Mouse (Mus musculus) liver, embryonic 12.5 days (tissue): ENCODE results near the gene Mb21d2. TPM values are rescaled to one million over a fixed set of nuclear protein-coding genes. Genes with fewer than 3 reads are reported as not detected.

ENCODE experiments used
- ATAC-seq: fragments of 200-750 bp; cut with Nextera tagmentation; 2 replicates; pipeline ENCODE4 v1.8.0; 2017; ENCODE audit warnings: moderate number of reproducible peaks, mild to moderate bottlenecking, moderate library complexity
- H3K27ac ChIP-seq: fragments of 300-500 bp; sonication (generic); 2 replicates; pipeline ENCODE4 v1.5.1; 2016; ENCODE audit warnings: mild to moderate bottlenecking
- H3K27me3 ChIP-seq: fragments of 300-500 bp; sonication (generic); replicated peaks from 2 replicates; pipeline ENCODE4 v1.6.1; 2016; ENCODE audit warnings: mild to moderate bottlenecking, moderate library complexity
- H3K36me3 ChIP-seq: fragments of 300-500 bp; sonication (generic); 2 replicates; pipeline ENCODE4 v1.6.1; 2016; ENCODE audit warnings: mild to moderate bottlenecking, moderate library complexity
- H3K4me1 ChIP-seq: fragments of 300-500 bp; sonication (generic); 2 replicates; pipeline ENCODE4 v1.6.1; 2016
- H3K4me2 ChIP-seq: fragments of 300-500 bp; sonication (generic); 2 replicates; pipeline ENCODE4 v1.6.1; 2016; ENCODE audit warnings: mild to moderate bottlenecking, moderate library complexity
- H3K4me3 ChIP-seq: fragments of 300-500 bp; sonication (generic); 2 replicates; pipeline ENCODE4 v1.5.1; 2016; ENCODE audit warnings: mild to moderate bottlenecking, moderate library complexity
- H3K9ac ChIP-seq: fragments of 300-500 bp; sonication (generic); 2 replicates; pipeline ENCODE4 v1.6.1; 2016; ENCODE audit warnings: mild to moderate bottlenecking, moderate library complexity
- H3K9me3 ChIP-seq: fragments of 300-500 bp; sonication (generic); replicated peaks from 2 replicates; pipeline ENCODE4 v1.6.1; 2016; ENCODE audit warnings: mild to moderate bottlenecking, moderate library complexity
- WGBS: fragments of 180-500 bp; shearing (Covaris S2); methylation state at CpG from one replicate; pipeline ENCODE4 v1.1.7; 2016; ENCODE audit not compliant: insufficient replicate concordance; 5-methylcytosine and 5-hydroxymethylcytosine counted together
- polyA plus RNA-seq: library from polyadenylated mRNA; unstranded; fragments of >200 nt; fragmentation: Nextera tagmentation; extraction: Ambion mirVana; gene quantifications from 2 replicates; pipeline ENCODE4 v1.2.1, GENCODE M21; 2016

The Mb21d2 gene
- polyA plus RNA-seq, 1 experiment from 2014 or later, result 2.5 TPM

GRCm38 (mm10) chr16:28877162-28877662 lies 52.3 kb downstream of the Mb21d2 start:
- Histone ChIP-seq H3K9me3 (no peaks in the 10 kb centered on the region), H3K27me3 (no peaks in the 10 kb centered on the region), H3K9ac (no peak overlapping the region), H3K4me2 (no peak overlapping the region), H3K4me1 (peaks cover 18% of the 10 kb centered on the region; the same call in 1 of the 2 replicates), H3K4me3 (no peak overlapping the region), H3K36me3 (no peaks in the 10 kb centered on the region), H3K27ac (no peak overlapping the region)
- no peak for ATAC-seq
- WGBS, result 53% methylated on average over 9 of the region's 9 CpGs

- Histone ChIP-seq H3K36me3 (no peaks in the 10 kb centered on the region), H3K27me3 (no peaks in the 10 kb centered on the region), H3K4me2 (no peak overlapping the region), H3K4me3 (no peak overlapping the region), H3K9ac (no peak overlapping the region), H3K27ac (no peak overlapping the region), H3K9me3 (no peaks in the 10 kb centered on the region), H3K4me1 (no peaks in the 10 kb centered on the region)
- 66% methylated on average over 8 of the region's 8 CpGs for WGBS
- ATAC-seq, result no peak
These were observed 56.0 kb downstream of the Mb21d2 start for GRCm38 (mm10) chr16:28873404-28873895.

- Histone ChIP-seq H3K36me3 (no peaks in the 10 kb centered on the region), H3K9ac (no peak overlapping the region), H3K4me2 (no peak overlapping the region), H3K27ac (no peak overlapping the region), H3K4me1 (no peaks in the 10 kb centered on the region), H3K9me3 (no peaks in the 10 kb centered on the region), H3K27me3 (no peaks in the 10 kb centered on the region), H3K4me3 (no peak overlapping the region)
- ATAC-seq, result no peak
- 65% methylated on average over 9 of the region's 9 CpGs for WGBS
These were observed 58.6 kb downstream of the Mb21d2 start for GRCm38 (mm10) chr16:28870860-28871259.

- ATAC-seq, result no peak
These were observed 59.0 kb downstream of the Mb21d2 start for GRCm38 (mm10) chr16:28870456-28870855.

GRCm38 (mm10) chr16:28868864-28869263 lies 60.6 kb downstream of the Mb21d2 start:
- no peak overlapping the region for H3K27ac ChIP-seq
- no peaks in the 10 kb centered on the region for H3K36me3 ChIP-seq
- no peaks in the 10 kb centered on the region for H3K9me3 ChIP-seq
- no peaks in the 10 kb centered on the region for H3K4me1 ChIP-seq
- H3K4me2 ChIP-seq, result no peak overlapping the region
- H3K27me3 ChIP-seq, result no peaks in the 10 kb centered on the region
- H3K9ac ChIP-seq, result no peak overlapping the region
- 68% methylated on average over 9 of the region's 9 CpGs for WGBS
- ATAC-seq, result no peak
- H3K4me3 ChIP-seq, result no peak overlapping the region

More at GRCm38 (mm10) chr16:28870456-28870855, 59.0 kb downstream of the Mb21d2 start:
- WGBS, result 68% methylated on average over 5 of the region's 5 CpGs
- no peak overlapping the region for H3K4me2 ChIP-seq
- no peak overlapping the region for H3K27ac ChIP-seq
- no peaks in the 10 kb centered on the region for H3K27me3 ChIP-seq
- no peaks in the 10 kb centered on the region for H3K36me3 ChIP-seq
- H3K9me3 ChIP-seq, result no peaks in the 10 kb centered on the region
- no peaks in the 10 kb centered on the region for H3K4me1 ChIP-seq
- H3K9ac ChIP-seq, result no peak overlapping the region
- H3K4me3 ChIP-seq, result no peak overlapping the region

- Histone ChIP-seq H3K4me1 (no peaks in the 10 kb centered on the region), H3K4me2 (no peak overlapping the region), H3K4me3 (no peak overlapping the region), H3K9me3 (no peaks in the 10 kb centered on the region), H3K27me3 (no peaks in the 10 kb centered on the region), H3K9ac (no peak overlapping the region), H3K27ac (no peak overlapping the region), H3K36me3 (no peaks in the 10 kb centered on the region)
- no peak for ATAC-seq
- WGBS, result 70% methylated on average over 8 of the region's 8 CpGs
These were observed 62.7 kb downstream of the Mb21d2 start for GRCm38 (mm10) chr16:28866584-28867295.

- Histone ChIP-seq H3K4me1 (no peaks in the 10 kb centered on the region), H3K27ac (no peak overlapping the region), H3K4me2 (no peak overlapping the region), H3K9me3 (no peaks in the 10 kb centered on the region), H3K36me3 (no peaks in the 10 kb centered on the region), H3K27me3 (no peaks in the 10 kb centered on the region), H3K4me3 (no peak overlapping the region), H3K9ac (no peak overlapping the region)
- no peak for ATAC-seq
- WGBS, result 71% methylated on average over 6 of the region's 6 CpGs
These were observed 65.9 kb downstream of the Mb21d2 start for GRCm38 (mm10) chr16:28863616-28864015.

GRCm38 (mm10) chr16:28862093-28862492 lies 67.4 kb downstream of the Mb21d2 start:
- Histone ChIP-seq H3K4me1 (no peaks in the 10 kb centered on the region), H3K27me3 (no peaks in the 10 kb centered on the region), H3K4me3 (no peak overlapping the region), H3K4me2 (no peak overlapping the region), H3K27ac (no peak overlapping the region), H3K36me3 (no peaks in the 10 kb centered on the region), H3K9ac (no peak overlapping the region), H3K9me3 (no peaks in the 10 kb centered on the region)
- 37% methylated on average over 7 of the region's 7 CpGs for WGBS
- no peak for ATAC-seq

- no peaks in the 10 kb centered on the region for H3K4me1 ChIP-seq
These were observed 69.8 kb downstream of the Mb21d2 start for GRCm38 (mm10) chr16:28859678-28860077.

GRCm38 (mm10) chr16:28859009-28859288 lies 70.5 kb downstream of the Mb21d2 start:
- Histone ChIP-seq H3K4me2 (no peak overlapping the region), H3K4me1 (no peaks in the 10 kb centered on the region), H3K27ac (no peak overlapping the region), H3K4me3 (no peak overlapping the region), H3K9ac (no peak overlapping the region), H3K27me3 (no peaks in the 10 kb centered on the region), H3K9me3 (no peaks in the 10 kb centered on the region), H3K36me3 (no peaks in the 10 kb centered on the region)
- no peak for ATAC-seq
- 77% methylated on average over 7 of the region's 7 CpGs for WGBS

More at GRCm38 (mm10) chr16:28859678-28860077, 69.8 kb downstream of the Mb21d2 start:
- Histone ChIP-seq H3K4me2 (no peak overlapping the region), H3K36me3 (no peaks in the 10 kb centered on the region), H3K9me3 (no peaks in the 10 kb centered on the region), H3K4me3 (no peak overlapping the region), H3K27me3 (no peaks in the 10 kb centered on the region), H3K27ac (no peak overlapping the region), H3K9ac (no peak overlapping the region)
- ATAC-seq, result no peak
- WGBS, result 59% methylated on average over 7 of the region's 7 CpGs

GRCm38 (mm10) chr16:28858210-28859008 lies 71.1 kb downstream of the Mb21d2 start:
- H3K36me3 ChIP-seq, result no peaks in the 10 kb centered on the region
- no peak for ATAC-seq
- H3K4me1 ChIP-seq, result no peaks in the 10 kb centered on the region
- no peak overlapping the region for H3K9ac ChIP-seq
- H3K9me3 ChIP-seq, result no peaks in the 10 kb centered on the region; the same call in 1 of the 2 replicates
- no peaks in the 10 kb centered on the region for H3K27me3 ChIP-seq
- no peak overlapping the region for H3K4me3 ChIP-seq
- no peak overlapping the region for H3K4me2 ChIP-seq
- H3K27ac ChIP-seq, result no peak overlapping the region
- WGBS, result 69% methylated on average over 18 of the region's 18 CpGs

- H3K4me3 ChIP-seq, result no peak overlapping the region
- ATAC-seq, result no peak
- H3K9ac ChIP-seq, result no peak overlapping the region
- H3K36me3 ChIP-seq, result no peaks in the 10 kb centered on the region
- no peak overlapping the region for H3K4me2 ChIP-seq
- WGBS, result 68% methylated on average over 11 of the region's 11 CpGs
- H3K27ac ChIP-seq, result no peak overlapping the region
- peaks cover 5% of the 10 kb centered on the region; the same call in 1 of the 2 replicates for H3K9me3 ChIP-seq
- no peaks in the 10 kb centered on the region for H3K4me1 ChIP-seq
- no peaks in the 10 kb centered on the region for H3K27me3 ChIP-seq
These were observed 78.1 kb downstream of the Mb21d2 start for GRCm38 (mm10) chr16:28851409-28851821.
